Mouse (Mus musculus): ENCODE data around the gene Arhgap32.
A peak's percentile ranks its signal among the peaks of the same experiment; 100 is the strongest.

Arhgap32 gene

GRCm38 (mm10) chr9:32278052-32278451 lies 162.1 kb downstream of the Arhgap32 start:
- no peak for DNase-seq

GRCm38 (mm10) chr9:32279789-32280188 lies 163.9 kb downstream of the Arhgap32 start:
- no peak for DNase-seq

- no peak for DNase-seq
These were observed 164.5 kb downstream of the Arhgap32 start for GRCm38 (mm10) chr9:32280456-32280855.

GRCm38 (mm10) chr9:32283591-32283990 lies 167.7 kb downstream of the Arhgap32 start:
- no peak for DNase-seq

- DNase-seq, result no peak
These were observed 175.7 kb downstream of the Arhgap32 start for GRCm38 (mm10) chr9:32291618-32292017.

GRCm38 (mm10) chr9:32292686-32293085 lies 176.8 kb downstream of the Arhgap32 start:
- peak; percentile 53 to 59 for DNase-seq

GRCm38 (mm10) chr9:32295061-32295800 lies 179.3 kb downstream of the Arhgap32 start:
- peak; percentile 55 to 56 for DNase-seq

- DNase-seq, result no peak
These were observed 186.7 kb downstream of the Arhgap32 start for GRCm38 (mm10) chr9:32302501-32303150.

GRCm38 (mm10) chr9:32311786-32312185 lies 195.8 kb downstream of the Arhgap32 start:
- DNase-seq, result peak; percentile 43 to 49

- DNase-seq, result no peak
These were observed 196.3 kb downstream of the Arhgap32 start for GRCm38 (mm10) chr9:32312208-32312607.

- no peak for DNase-seq
These were observed 198.1 kb downstream of the Arhgap32 start for GRCm38 (mm10) chr9:32314071-32314470.

GRCm38 (mm10) chr9:32315999-32316398 lies 200.1 kb downstream of the Arhgap32 start:
- DNase-seq, result no peak

Measured in cerebellum, postnatal 36 days (tissue).